Mouse (Mus musculus) heart, postnatal 36 days (tissue): ENCODE data around the gene Pdk4. TPM values are rescaled to one million over a fixed set of nuclear protein-coding genes. Genes with fewer than 3 reads are reported as not detected.

ENCODE experiments used
- DNase-seq, 2 experiments: peaks; one replicate each; pipeline ENCODE4 v3.0.0; 2021 to 2022
- intact Hi-C: fragments of 180-260 bp; cut with DNase I; formaldehyde crosslinking; loops from one replicate; pipeline ENCODE4 v1.15.1; 2025
- total RNA-seq, 2 experiments: library from RNA; stranded (reverse); gene quantifications; 2 replicates each; pipeline ENCODE4 v1.2.3; 2021

Pdk4 gene
- total RNA-seq: 1,000 to 10,000 TPM; 1,249 to 1,910 TPM

DNA sequence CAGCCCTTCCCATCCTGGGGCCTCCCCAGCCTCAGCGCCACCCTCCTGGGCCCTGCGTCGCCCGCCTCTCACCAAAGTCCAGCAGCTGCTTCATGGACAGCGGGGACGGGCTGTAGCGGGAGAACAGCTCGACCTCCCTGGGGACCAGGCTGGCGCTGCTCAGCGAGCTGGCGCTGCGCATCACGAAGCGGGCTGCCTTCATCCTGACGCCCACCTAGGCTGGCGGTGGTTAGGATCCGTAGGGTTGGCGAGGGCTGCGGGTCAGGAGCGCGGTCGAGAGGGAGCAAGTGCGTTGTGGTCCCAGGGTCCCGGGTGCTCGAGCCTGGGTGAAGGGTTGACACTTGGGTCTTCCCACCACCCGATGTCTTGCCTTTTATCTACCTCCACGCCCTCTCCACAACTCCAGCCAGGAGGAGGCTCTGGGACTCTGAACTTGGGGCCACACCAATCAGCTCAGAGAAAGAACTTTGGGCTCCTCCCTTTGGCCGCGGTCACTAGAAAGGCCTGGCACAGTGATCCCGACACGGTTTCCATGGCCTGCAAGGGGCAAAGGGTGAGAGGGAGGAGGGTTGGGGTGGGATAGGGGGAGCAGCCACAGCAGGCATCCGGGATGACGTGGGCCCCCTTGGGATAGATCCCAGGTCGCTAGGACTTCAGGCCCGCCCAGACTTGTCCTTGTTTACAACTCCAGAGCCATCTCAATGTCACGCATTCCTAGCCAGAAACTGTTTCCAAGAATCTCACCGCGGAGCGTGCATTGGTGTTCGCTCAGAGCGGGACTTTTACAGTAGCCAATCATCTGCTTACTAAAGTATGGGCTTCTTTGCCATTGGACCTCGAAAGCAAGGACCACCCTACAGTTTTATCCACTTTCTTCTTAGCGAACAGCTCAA, at the start of gene Pdk4:
Pdk4 (minus strand) TSS at position 349 of the 893 bp plus-strand sequence.
- peak; percentile 87 to 91 for DNase-seq
- intact Hi-C loops: loop anchor here (2.0 to 10.0 kb wide), 4 partner anchors 13 to 241 kb away; partner anchors contain the start of genes Pon2 and Pon3

DNA sequence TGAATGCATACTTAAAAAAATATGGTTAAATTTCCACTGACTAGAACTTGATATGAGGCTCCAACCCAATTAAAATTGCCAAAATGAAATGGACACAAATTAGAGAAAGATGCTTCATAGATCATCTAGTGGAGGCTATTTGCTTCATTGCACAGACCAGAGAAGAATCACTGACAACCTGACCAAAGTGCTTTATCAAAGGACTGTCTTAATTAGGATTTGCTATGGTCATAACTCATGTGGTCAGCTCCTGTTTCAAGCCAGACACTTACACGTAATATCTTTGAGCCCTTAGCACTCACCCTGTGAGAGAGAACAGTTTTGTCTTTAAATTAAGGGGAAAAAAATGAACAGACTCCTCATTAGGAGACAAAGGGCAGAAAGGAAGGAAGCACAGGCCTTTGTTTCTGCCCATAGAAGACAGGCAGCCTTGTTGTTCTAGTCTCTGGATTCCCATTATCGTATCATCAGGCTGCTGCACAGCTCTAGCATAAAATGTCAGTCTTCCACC, 41.8 kb upstream of the Pdk4 start:
- no peak for DNase-seq
- intact Hi-C loops: no loop called here

DNA sequence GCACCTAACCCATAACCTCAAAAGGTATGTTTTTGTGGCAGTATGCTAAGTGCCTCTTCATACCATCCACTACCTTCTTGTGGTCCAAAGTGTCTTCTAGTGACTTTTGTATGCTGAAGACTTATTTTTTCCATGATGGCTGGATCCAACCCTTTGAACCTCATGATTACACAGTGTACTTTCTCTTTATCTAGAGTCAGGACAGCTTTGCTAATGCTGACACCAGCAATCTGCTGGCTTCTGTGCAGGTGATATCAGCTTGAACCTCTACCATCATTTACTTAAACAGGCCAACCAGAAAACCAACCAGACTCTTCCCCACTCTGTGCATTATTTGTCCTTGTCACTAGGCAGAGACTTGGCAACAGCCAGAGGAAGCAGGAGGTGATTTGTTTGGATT, 39.6 kb upstream of the Pdk4 start:
- intact Hi-C loops: no loop called here
- no peak for DNase-seq

DNA sequence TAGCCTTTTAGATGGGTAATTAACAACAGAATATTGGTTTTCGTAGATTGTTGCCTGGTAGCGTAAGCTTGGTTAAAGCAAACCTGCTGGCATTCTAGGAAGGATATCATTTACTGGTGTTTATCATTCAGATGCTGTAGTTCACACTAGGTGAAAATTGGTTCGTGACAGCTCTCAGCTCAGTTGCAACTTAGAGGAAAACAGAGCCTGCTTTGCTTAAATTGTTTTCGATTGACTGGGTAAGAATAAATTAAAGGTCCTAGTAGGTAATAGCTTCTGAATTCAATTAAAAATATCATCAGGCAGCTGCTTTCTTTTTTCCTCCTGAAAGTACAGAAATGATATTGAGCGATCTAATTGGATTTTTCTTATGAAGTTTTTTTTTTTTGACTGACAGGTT, 21.0 kb upstream of the Pdk4 start:
- no peak for DNase-seq
- intact Hi-C loops: no loop called here

DNA sequence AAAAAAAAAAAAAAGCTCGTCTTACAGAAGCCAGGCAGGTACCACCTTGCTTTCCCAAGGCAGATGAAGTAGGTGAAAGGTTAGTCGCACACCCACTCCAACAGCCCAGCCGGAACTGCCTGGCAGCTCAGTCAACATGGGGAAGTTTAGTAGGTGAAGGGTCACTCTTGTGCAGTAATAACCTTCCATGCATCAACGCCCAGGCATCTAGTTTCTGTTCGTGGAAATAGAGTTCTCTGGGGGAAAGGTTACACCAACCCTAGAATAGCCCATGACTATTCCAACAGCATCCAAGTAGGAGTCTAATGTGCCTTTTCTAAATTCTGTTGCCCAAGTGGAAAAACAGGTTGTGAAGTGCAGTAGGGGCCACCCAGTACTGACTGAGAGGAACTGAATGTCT, 13.6 kb upstream of the Pdk4 start:
- intact Hi-C loops: loop anchor here (2.0 kb wide), 3 partner anchors 15 to 79 kb away; no protein-coding TSS in a partner anchor
- DNase-seq: peak; percentile 46 to 58

DNA sequence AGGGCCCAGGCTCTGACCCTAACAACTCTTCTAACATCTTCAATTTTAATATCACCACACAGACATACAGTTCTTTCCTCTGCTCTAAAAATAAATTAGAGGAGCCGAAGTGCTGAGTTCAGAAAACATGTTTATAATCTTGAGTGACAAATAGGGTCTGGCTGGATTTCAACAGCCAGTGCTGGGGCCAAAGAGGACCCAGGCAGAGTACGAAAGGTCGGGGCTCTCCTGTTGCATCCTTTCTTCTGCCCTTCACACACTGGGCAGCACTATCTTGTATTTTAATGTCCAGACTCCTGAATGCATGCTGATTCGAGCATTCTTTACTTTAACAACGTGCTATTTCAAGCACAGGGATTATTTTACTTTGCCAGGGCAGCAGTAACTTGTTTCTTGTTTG, 13.2 kb upstream of the Pdk4 start:
- peak; percentile 44 to 62 for DNase-seq
- intact Hi-C loops: loop anchor here (2.0 kb wide), 2 partner anchors 15 to 67 kb away; no protein-coding TSS in a partner anchor

DNA sequence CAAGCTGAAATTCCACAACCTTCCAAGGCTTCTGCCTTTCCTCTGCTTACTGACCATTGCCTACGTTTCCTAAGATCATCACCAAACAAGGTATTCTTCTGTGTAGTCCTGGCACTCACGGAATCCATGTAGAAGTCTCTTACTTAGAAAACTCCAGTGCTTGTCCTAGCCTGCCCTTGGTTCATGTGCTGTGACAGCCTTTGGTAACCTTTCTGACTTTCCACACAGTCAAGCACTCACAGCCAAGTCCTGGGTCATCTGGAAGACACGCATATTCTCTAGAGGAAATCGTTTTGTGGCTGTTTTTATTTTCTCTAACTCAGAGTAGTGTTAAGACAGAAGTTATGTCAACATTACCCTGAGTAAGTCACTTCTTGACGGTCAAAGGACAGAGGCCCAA, 11.7 kb upstream of the Pdk4 start:
- no peak for DNase-seq
- intact Hi-C loops: loop anchor here (2.0 kb wide), 2 partner anchors 13 to 65 kb away; no protein-coding TSS in a partner anchor

DNA sequence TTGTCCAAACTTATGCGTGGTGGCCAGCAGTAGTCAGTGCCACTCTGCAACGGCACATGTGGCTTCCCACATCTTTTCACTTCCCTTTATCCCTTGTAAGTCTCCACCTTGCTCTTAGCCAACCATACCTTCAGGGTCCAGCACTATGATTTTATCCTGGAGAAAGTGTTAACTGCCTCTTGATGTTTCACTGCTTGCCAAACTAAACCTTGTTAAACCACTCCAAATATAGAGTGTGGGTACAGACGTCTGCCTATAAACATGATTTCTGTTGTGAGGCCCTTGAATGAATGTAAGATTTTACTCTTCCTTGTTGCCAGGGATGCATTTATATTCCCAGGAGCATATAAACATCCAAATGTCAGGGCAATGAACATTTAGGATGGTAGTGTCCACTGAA, 10.2 kb upstream of the Pdk4 start:
- no peak for DNase-seq
- intact Hi-C loops: no loop called here

DNA sequence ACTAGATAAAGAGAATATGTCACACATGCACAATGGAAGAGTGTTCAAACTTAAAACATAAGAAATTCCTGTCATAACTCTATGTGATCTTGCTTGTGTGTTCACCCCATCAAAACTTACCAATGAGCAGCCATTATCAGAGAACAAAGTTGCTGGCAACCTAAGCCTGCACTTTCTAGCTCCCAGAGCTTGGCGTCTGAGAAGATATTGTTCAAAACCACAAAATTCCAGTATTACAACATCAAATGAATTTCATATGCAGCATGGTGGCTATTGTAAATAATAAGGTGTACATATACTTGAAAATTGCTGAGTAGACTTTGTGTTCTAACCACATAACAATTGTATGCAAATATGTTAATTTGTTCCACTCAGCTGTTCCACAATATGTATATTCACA, 6.7 kb upstream of the Pdk4 start:
- no peak for DNase-seq
- intact Hi-C loops: no loop called here

DNA sequence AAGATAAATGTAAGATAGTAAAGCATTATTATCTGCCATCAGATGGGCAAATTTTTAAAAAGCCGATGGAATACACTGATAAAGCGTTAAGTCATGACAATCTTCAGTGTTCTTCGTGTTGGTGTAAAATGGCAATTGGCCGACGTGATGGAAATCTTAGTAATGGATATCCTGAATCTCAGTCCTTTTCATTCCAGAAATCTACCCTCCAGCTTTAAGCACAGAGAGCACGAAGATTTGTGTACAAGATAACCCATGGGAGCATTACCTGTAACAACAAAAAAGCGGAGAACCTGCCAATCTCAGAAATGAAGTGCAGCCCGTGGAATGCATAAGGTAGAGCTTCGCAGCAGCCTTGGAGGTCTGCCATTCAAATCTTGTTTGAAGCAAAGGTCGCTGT, 5.4 kb upstream of the Pdk4 start:
- intact Hi-C loops: no loop called here

DNA sequence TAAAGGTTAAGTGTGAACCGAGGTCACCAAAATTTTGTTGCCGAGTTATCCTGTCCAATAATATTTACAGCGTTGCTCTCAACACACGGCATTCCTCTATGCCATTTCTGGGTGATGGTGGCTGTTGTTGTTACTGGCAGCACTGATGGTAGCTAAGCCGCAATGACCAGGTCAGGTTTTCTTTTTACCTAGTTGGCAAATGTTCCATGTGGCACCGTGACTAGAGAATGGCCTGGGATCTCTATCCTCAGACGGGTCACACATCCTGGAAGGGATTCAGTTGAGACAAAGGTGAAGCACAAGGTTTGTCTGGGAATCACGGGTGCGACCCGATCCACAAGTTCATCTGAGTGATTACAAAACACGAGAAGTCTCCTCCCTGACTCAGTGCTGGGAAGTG, 2.6 kb upstream of the Pdk4 start:
- intact Hi-C loops: loop anchor here (5.0 to 10.0 kb wide), 3 partner anchors 56 to 244 kb away; partner anchors contain the start of genes Pon2 and Pon3
- no peak for DNase-seq

More for the DNA sequence above, 5.4 kb upstream of the Pdk4 start:
- no peak for DNase-seq

DNA sequence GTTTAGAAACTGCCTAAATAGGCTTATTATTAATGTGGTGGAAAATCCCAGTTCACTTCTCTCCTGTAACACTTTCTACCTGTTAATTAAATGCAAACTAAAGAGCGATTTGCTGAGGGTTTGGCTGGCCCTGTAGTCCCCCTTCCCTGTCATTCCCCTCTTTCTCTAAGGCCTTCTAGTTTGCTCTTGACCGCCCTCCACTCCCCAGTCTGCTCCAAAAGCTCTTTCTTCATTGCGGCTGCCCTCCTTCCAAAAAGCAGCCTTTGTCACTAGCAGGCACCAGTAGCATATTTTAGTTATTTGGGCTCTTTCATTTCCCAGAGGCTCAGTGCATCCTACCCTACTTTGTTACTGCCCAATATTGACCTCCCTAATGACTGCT, 736 bp upstream of the Pdk4 start:
- intact Hi-C loops: loop anchor here (5.0 to 10.0 kb wide), 3 partner anchors 55 to 242 kb away; partner anchors contain the start of genes Pon2 and Pon3
- DNase-seq: no peak

DNA sequence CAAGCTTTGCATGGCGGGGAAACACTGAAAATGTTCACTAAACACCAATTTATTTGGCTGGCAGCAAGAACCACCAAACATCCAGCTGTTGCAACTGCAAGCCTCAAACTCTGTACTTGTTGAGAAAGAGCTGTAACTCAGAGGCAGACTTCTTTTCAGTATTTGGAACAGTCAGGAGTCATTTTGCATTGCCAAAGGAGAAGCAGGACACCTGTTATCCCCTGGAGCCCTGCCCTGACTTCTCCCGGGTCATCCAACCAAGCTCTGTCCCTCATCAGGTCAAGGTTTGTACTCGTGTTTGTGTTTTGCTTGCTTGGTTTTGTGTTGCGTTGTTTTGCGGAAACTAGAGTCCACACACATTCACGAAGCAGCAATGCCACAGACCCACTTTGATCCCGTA, 11.1 kb downstream of the Pdk4 start:
- DNase-seq: no peak
- intact Hi-C loops: no loop called here

DNA sequence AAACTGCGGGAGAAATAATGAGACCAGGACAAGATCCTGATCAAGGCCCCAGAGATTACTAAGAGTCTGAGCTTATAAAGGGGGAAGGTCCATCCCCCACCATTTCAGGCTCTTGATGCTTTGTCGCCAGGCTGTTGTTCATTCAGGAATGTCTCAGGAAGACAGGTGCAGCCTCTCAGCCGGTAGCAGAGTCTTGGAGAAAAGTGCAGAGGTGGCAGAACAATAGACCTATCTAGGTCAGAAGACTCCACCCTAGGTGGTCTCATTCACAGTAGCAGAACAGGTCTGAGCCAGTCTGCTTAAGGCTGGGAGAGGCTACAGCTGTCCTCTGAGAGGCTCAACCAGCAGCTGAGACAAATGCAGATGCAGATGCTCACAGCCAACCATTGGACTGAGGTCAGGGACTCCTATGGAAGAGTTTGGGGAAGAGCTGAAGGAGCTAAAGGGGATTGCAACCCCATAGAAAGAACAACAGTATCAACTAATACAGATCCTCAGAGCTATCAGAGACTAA, 13.8 kb downstream of the Pdk4 start:
- no peak for DNase-seq
- intact Hi-C loops: no loop called here

DNA sequence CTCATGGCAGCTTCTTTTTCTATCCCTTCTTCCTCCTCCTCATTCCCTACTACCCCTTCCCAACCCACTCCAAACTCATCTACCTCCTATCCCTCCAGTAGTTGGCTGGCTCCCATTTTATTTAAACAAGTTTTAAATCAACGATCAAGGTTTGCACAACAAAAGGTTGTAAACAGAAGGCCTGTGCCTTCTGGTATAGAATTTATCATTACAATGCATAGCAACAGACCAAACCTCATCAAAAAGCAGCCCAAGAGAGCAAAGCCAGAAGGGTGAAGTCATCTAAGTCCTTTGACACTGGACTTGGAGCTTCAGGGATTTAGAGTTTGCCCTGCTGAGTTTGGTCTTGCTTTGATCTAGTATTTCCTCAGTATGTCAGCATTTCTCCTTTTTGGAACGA, 15.0 kb downstream of the Pdk4 start:
- DNase-seq: no peak
- intact Hi-C loops: no loop called here

DNA sequence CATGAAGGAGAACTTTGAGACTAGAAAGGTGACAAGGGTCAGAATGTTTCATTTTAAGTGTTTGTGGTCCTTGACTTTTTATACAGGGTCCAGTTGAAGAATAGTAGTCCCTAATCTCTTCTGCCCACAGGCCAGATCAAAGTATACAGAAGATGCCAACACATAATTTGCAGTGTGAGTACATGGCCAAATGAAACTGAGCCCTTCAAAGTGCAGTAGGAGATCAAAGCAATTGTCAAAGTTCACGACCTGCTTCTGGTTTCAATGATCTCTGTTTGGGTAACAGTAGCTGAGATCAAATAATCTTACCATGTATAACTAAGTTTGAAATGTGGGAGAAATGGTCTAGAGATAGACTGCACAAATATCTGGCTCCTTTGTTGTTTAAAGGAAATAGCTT, 22.1 kb downstream of the Pdk4 start:
- intact Hi-C loops: no loop called here
- DNase-seq: no peak

DNA sequence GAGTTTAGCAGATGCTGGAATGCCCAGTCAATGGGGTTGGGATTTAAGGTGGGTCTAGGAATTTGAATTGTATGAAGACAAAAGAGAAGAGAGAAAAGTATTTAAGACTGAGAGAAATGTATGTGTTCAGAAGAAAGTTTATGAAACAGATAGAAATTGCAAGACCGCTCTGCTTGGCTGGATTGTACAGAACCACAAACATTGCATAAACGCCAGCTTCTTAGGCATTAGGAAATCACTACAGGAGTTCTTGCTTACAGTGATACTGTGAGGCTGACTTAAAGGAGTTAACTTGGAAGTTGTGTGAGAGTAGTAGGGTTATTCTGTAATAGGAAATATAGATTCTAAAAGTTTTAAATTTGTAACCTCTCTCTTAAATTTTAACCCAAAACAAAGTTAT, 23.4 kb downstream of the Pdk4 start:
- intact Hi-C loops: no loop called here
- DNase-seq: no peak

DNA sequence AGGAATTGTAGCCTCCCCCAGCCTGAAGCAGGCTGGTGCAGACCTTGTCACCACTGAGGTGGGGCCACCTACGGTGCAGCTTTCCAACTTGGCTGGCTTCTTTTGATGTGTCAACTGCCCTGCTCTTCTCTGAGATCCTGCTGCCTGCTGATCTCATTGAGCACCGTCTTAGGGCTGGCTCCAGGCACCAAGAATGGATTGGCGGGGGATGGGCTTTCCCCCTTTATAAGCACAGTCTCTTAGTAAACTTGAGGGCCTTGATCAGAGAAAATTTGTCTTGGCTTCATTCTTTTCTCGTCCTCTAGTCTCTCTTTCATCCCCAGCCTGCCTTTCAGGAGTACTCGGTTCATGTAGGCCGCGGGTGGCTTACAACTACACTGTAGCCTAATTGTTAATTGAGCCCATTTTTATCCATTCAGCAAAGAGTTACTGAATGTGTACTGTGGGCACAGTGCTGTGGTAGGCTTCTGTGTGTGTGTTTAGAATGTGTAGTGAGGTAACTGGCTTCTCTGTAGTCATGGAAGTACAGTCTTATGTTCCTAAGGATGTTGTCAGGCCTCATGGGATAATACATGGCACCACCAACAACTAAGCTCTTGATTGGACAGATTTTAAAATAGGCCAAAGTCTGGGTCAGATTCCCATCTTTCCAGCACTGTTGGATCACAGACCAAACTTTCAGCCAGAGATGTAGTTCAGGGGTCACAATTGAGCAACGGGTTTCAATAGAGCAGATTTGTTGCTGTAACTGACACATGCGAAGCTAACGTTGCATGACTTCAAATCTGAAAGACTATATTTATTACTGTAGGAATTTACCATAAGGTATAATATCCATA, 25.4 kb downstream of the Pdk4 start:
- intact Hi-C loops: no loop called here
- no peak for DNase-seq

DNA sequence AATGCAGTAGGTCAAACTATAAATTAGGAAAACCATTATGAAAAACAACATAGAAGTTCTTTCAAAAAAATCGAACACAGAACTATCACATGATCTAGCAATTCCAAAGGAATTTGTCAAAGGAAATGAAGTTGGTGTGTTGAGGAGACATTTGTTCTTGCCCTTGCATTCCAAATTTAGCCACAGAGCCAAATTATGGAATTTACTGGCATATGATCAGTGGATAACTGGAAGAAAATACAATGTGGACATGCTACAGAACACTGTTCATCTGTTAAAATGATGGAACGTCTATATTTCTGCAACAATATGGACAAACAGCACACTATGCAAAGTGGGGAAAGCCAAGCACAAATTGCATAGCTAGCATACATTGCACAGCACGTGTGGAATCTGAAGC, 40.3 kb downstream of the Pdk4 start:
- DNase-seq: no peak
- intact Hi-C loops: no loop called here

DNA sequence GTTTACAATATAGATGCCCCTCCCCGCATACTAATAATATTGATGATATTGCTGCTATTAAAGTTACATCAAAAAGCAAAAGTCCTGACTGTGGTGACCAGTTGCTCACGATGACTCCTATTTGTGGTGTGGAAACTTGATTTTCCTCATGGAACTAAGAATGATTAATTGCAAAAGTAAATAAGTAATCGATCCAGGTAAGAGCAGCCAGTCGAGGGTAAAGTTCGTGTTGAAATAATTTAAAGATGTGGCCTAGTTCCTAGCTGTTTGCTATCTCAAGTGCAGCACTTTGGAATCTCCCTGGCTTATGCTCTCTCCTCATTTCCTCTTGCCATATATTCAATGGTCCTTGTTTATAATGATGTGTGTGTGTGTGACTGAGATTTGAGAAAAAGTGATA, 46.2 kb downstream of the Pdk4 start:
- DNase-seq: no peak
- intact Hi-C loops: no loop called here

DNA sequence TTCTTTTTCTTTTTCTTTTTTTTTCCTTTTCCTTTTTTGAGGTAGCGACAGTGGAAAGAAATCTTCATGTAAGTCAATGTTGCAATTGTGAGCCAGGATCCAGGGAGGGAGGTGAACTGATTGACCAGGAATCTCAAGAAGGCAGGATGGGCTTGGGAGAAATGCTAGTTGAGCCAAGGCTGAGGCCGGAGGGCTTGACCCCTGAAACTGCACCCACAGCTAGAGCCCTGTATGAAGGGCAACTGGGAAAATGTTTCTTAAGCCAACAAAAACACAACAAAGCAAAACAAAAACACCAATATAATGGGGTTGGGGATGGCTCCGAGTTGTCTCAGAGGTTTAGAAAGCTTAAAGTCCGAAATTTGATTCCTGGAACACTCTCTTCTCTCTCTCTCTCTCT, 47.7 kb downstream of the Pdk4 start:
- intact Hi-C loops: no loop called here
- no peak for DNase-seq
